Mouse (Mus musculus): Measurements from ENCODE around the gene Cstf1.

Cstf1 gene

GRCm38 (mm10) chr2:172394671-172395070 is 24.2 kb downstream of the Cstf1 start:
- CTCF ChIA-PET: interaction anchor here in 1 of 4 experiments (1.2 kb wide), 1 partner anchor 16 kb away, joined by 3 read pairs; no protein-coding TSS in a partner anchor
- POLR2A ChIA-PET: interaction anchor here (0.5 to 2.0 kb wide), 9 partner anchors 10 to 46 kb away, joined by 3 to 9 read pairs (median 4); partner anchors contain the start of gene Rtf2 (in 2 of the 4)

GRCm38 (mm10) chr2:172395961-172396360 is 25.5 kb downstream of the Cstf1 start:
- ChIA-PET POLR2A (interaction anchor here in 3 of 4 experiments (0.6 to 1.5 kb wide), 7 partner anchors 17 to 930 kb away, joined by 3 to 12 read pairs (median 3); partner anchors contain the start of genes Fam209 (in 1 of the 3) and Rtf2 (in 1 of the 3)), CTCF (interaction anchor here in 1 of 4 experiments (0.9 to 1.0 kb wide), 2 partner anchors 8 to 18 kb away, joined by 3 read pairs; no protein-coding TSS in a partner anchor)

GRCm38 (mm10) chr2:172399901-172400300 is 29.4 kb downstream of the Cstf1 start:
- CTCF ChIA-PET: interaction anchor here in 1 of 4 experiments (0.6 kb wide), 1 partner anchor 90 kb away, joined by 3 read pairs; no protein-coding TSS in a partner anchor
- POLR2A ChIA-PET: interaction anchor here in 3 of 4 experiments (0.6 to 2.0 kb wide), 10 partner anchors 16 to 472 kb away, joined by 3 to 7 read pairs (median 3); partner anchors contain the start of genes Aurka (in 2 of the 3), Cstf1 (in 2 of the 3) and Rtf2 (in 1 of the 3)

GRCm38 (mm10) chr2:172401116-172401825 is 30.8 kb downstream of the Cstf1 start:
- POLR2A ChIA-PET: interaction anchor here in 3 of 4 experiments (0.6 to 1.4 kb wide), 7 partner anchors 31 to 393 kb away, joined by 3 to 6 read pairs (median 3); partner anchors contain the start of genes Aurka (in 2 of the 3), Cstf1 (in 2 of the 3) and Fam210b (in 1 of the 3)

GRCm38 (mm10) chr2:172404239-172404638 is 33.8 kb downstream of the Cstf1 start:
- CTCF ChIA-PET: interaction anchor here in 2 of 4 experiments (0.8 to 0.9 kb wide), 3 partner anchors 8 to 427 kb away, joined by 3 read pairs; no protein-coding TSS in a partner anchor
- POLR2A ChIA-PET: interaction anchor here in 2 of 4 experiments (0.6 to 2.0 kb wide), 12 partner anchors 10 to 287 kb away, joined by 3 to 9 read pairs (median 4); partner anchors contain the start of genes Aurka (in 1 of the 2), Cass4 (in 1 of the 2), Cstf1 (in 1 of the 2) and Rtf2 (in 1 of the 2)

More at GRCm38 (mm10) chr2:172401116-172401825, 30.8 kb downstream of the Cstf1 start:
- CTCF ChIA-PET: interaction anchor here in 1 of 4 experiments (0.6 kb wide), 1 partner anchor 18 kb away, joined by 3 read pairs; no protein-coding TSS in a partner anchor

GRCm38 (mm10) chr2:172405011-172405410 is 34.5 kb downstream of the Cstf1 start:
- CTCF ChIA-PET: interaction anchor here in 2 of 4 experiments (0.6 to 0.9 kb wide), 3 partner anchors 9 to 427 kb away, joined by 3 read pairs; no protein-coding TSS in a partner anchor

GRCm38 (mm10) chr2:172406173-172406572 is 35.7 kb downstream of the Cstf1 start:
- CTCF ChIA-PET: no interaction called here

More at GRCm38 (mm10) chr2:172405011-172405410, 34.5 kb downstream of the Cstf1 start:
- POLR2A ChIA-PET: interaction anchor here in 2 of 4 experiments (1.1 to 2.0 kb wide), 9 partner anchors 9 to 43 kb away, joined by 3 to 9 read pairs (median 3); partner anchors contain the start of genes Rtf2 (in 2 of the 2), Aurka (in 1 of the 2), Cass4 (in 1 of the 2) and Cstf1 (in 1 of the 2)

GRCm38 (mm10) chr2:172407499-172407898 is 37.0 kb downstream of the Cstf1 start:
- CTCF ChIA-PET: no interaction called here
- POLR2A ChIA-PET: interaction anchor here in 1 of 4 experiments (0.7 to 1.5 kb wide), 2 partner anchors 16 to 32 kb away, joined by 3 read pairs; no protein-coding TSS in a partner anchor

More at GRCm38 (mm10) chr2:172406173-172406572, 35.7 kb downstream of the Cstf1 start:
- POLR2A ChIA-PET: no interaction called here

- POLR2A ChIA-PET: interaction anchor here in 1 of 4 experiments (0.6 kb wide), 2 partner anchors 107 to 131 kb away, joined by 3 read pairs; no protein-coding TSS in a partner anchor
- CTCF ChIA-PET: no interaction called here
These were observed 40.2 kb downstream of the Cstf1 start for GRCm38 (mm10) chr2:172410686-172411085.

- POLR2A ChIA-PET: interaction anchor here in 1 of 4 experiments (0.6 kb wide), 1 partner anchor 107 kb away, joined by 3 read pairs; no protein-coding TSS in a partner anchor
- CTCF ChIA-PET: interaction anchor here in 1 of 4 experiments (0.6 kb wide), 1 partner anchor 390 kb away, joined by 4 read pairs; no protein-coding TSS in a partner anchor
These were observed 40.6 kb downstream of the Cstf1 start for GRCm38 (mm10) chr2:172411091-172411490.

- CTCF ChIA-PET: no interaction called here
- POLR2A ChIA-PET: interaction anchor here in 2 of 4 experiments (0.6 to 1.3 kb wide), 3 partner anchors 25 to 1347 kb away, joined by 3 read pairs; no protein-coding TSS in a partner anchor
These were observed 42.0 kb downstream of the Cstf1 start for GRCm38 (mm10) chr2:172412454-172412853.

GRCm38 (mm10) chr2:172413273-172413672 is 42.8 kb downstream of the Cstf1 start:
- ChIA-PET POLR2A (interaction anchor here in 2 of 4 experiments (0.7 to 1.8 kb wide), 3 partner anchors 27 to 35 kb away, joined by 3 to 4 read pairs (median 3); partner anchors contain the start of gene Rtf2 (in 1 of the 2)), CTCF (interaction anchor here in 1 of 4 experiments (0.6 kb wide), 1 partner anchor 727 kb away, joined by 3 read pairs; no protein-coding TSS in a partner anchor)

- ChIA-PET CTCF (interaction anchor here in 1 of 4 experiments (0.6 kb wide), 1 partner anchor 727 kb away, joined by 3 read pairs; no protein-coding TSS in a partner anchor), POLR2A (interaction anchor here in 1 of 4 experiments (1.8 kb wide), 2 partner anchors 10 to 26 kb away, joined by 4 to 9 read pairs; partner anchors contain the start of gene Rtf2)
These were observed 43.4 kb downstream of the Cstf1 start for GRCm38 (mm10) chr2:172413894-172414293.

- ChIA-PET CTCF (interaction anchor here in 1 of 4 experiments (1.2 to 1.5 kb wide), 2 partner anchors 38 to 62 kb away, joined by 3 to 4 read pairs; no protein-coding TSS in a partner anchor), POLR2A (interaction anchor here in 2 of 4 experiments (0.6 to 1.5 kb wide), 6 partner anchors 9 to 100 kb away, joined by 3 to 4 read pairs (median 3); partner anchors contain the start of genes Aurka (in 1 of the 2) and Cstf1 (in 1 of the 2))
These were observed 45.7 kb downstream of the Cstf1 start for GRCm38 (mm10) chr2:172416218-172416617.

- CTCF ChIA-PET: interaction anchor here in 1 of 4 experiments (1.2 kb wide), 1 partner anchor 61 kb away, joined by 3 read pairs; no protein-coding TSS in a partner anchor
- POLR2A ChIA-PET: interaction anchor here in 1 of 4 experiments (1.2 to 1.5 kb wide), 4 partner anchors 8 to 100 kb away, joined by 3 to 4 read pairs (median 3); partner anchors contain the start of genes Aurka and Cstf1
These were observed 46.4 kb downstream of the Cstf1 start for GRCm38 (mm10) chr2:172416876-172417275.

- POLR2A ChIA-PET: interaction anchor here in 1 of 4 experiments (0.7 kb wide), 2 partner anchors 8 to 56 kb away, joined by 4 to 5 read pairs; no protein-coding TSS in a partner anchor
- CTCF ChIA-PET: interaction anchor here in 1 of 4 experiments (0.7 kb wide), 1 partner anchor 153 kb away, joined by 5 read pairs; no protein-coding TSS in a partner anchor
These were observed 47.7 kb downstream of the Cstf1 start for GRCm38 (mm10) chr2:172418208-172418607.

GRCm38 (mm10) chr2:172430609-172431008 is 60.1 kb downstream of the Cstf1 start:
- ChIA-PET POLR2A (interaction anchor here in 2 of 4 experiments (0.6 to 2.0 kb wide), 3 partner anchors 9 to 36 kb away, joined by 3 to 5 read pairs (median 4); partner anchors contain the start of gene Rtf2 (in 1 of the 2)), CTCF (interaction anchor here in 1 of 4 experiments (0.6 kb wide), 1 partner anchor 9 kb away, joined by 11 read pairs; the partner anchor contains the start of gene Rtf2)

All from embryonic stem cell, embryonic (primary cell).